Mouse (Mus musculus): ENCODE data around the gene Ppp2r1b. TPM values are rescaled to one million over a fixed set of nuclear protein-coding genes. Genes with fewer than 3 reads are reported as not detected.
A peak's percentile ranks its signal among the peaks of the same experiment; 100 is the strongest.

Gene Ppp2r1b
- polyA plus RNA-seq, 1 experiment from 2014 or later: 105 TPM

- Histone ChIP-seq H3K4me3 (ENCODE audit: low read depth, low read length) (no peak overlapping the region), H3K27ac (ENCODE audit: low read depth, low read length) (no peak overlapping the region), H3K27me3 (ENCODE audit: control insufficient read depth, insufficient read depth, low read length) (no peaks in the 10 kb centered on the region), H3K36me3 (ENCODE audit: control insufficient read depth, insufficient read depth, low read length) (no peaks in the 10 kb centered on the region), H3K9me3 (ENCODE audit: control insufficient read depth, low read length) (no peaks in the 10 kb centered on the region), H3K4me1 (replicated peaks; ENCODE audit: control insufficient read depth, insufficient read depth, low read length) (no peaks in the 10 kb centered on the region), H3K9ac (ENCODE audit: low read depth, low read length) (no peak overlapping the region), H3K4me2 (replicated peaks; ENCODE audit: low read depth, low read length) (no peak overlapping the region)
- 88% methylated on average over 5 of the region's 5 CpGs for WGBS
- ATAC-seq (ENCODE audit: low FRiP score): no peak
- no peak for DNase-seq (ENCODE audit: low spot score)
Observed at GRCm38 (mm10) chr9:50855133-50855766, 10.1 kb downstream of the Ppp2r1b start.

GRCm38 (mm10) chr9:50855780-50856179 lies 10.7 kb downstream of the Ppp2r1b start:
- Histone ChIP-seq H3K27ac (ENCODE audit: low read depth, low read length) (no peak overlapping the region), H3K4me2 (replicated peaks; ENCODE audit: low read depth, low read length) (no peak overlapping the region), H3K36me3 (ENCODE audit: control insufficient read depth, insufficient read depth, low read length) (no peaks in the 10 kb centered on the region), H3K4me1 (replicated peaks; ENCODE audit: control insufficient read depth, insufficient read depth, low read length) (no peaks in the 10 kb centered on the region), H3K4me3 (ENCODE audit: low read depth, low read length) (no peak overlapping the region), H3K27me3 (ENCODE audit: control insufficient read depth, insufficient read depth, low read length) (no peaks in the 10 kb centered on the region), H3K9me3 (ENCODE audit: control insufficient read depth, low read length) (no peaks in the 10 kb centered on the region), H3K9ac (ENCODE audit: low read depth, low read length) (no peak overlapping the region)
- DNase-seq (ENCODE audit: low spot score): no peak
- ATAC-seq (ENCODE audit: low FRiP score): no peak
- WGBS: 74% methylated on average over 5 of the region's 5 CpGs

GRCm38 (mm10) chr9:50856341-50857081 lies 11.4 kb downstream of the Ppp2r1b start:
- DNase-seq (ENCODE audit: low spot score): peak; percentile 95
- Histone ChIP-seq H3K36me3 (ENCODE audit: control insufficient read depth, insufficient read depth, low read length) (no peaks in the 10 kb centered on the region), H3K4me3 (ENCODE audit: low read depth, low read length) (peak overlapping the region; percentile 93), H3K4me1 (replicated peaks; ENCODE audit: control insufficient read depth, insufficient read depth, low read length) (no peaks in the 10 kb centered on the region), H3K9me3 (ENCODE audit: control insufficient read depth, low read length) (no peaks in the 10 kb centered on the region), H3K9ac (ENCODE audit: low read depth, low read length) (peak overlapping the region; percentile 75), H3K4me2 (replicated peaks; ENCODE audit: low read depth, low read length) (peak overlapping the region; percentile 24), H3K27ac (ENCODE audit: low read depth, low read length) (peak overlapping the region; percentile 75), H3K27me3 (ENCODE audit: control insufficient read depth, insufficient read depth, low read length) (no peaks in the 10 kb centered on the region)
- peak; percentile 93 for ATAC-seq (ENCODE audit: low FRiP score)
- 1% methylated on average over 44 of the region's 45 CpGs for WGBS

DNA sequence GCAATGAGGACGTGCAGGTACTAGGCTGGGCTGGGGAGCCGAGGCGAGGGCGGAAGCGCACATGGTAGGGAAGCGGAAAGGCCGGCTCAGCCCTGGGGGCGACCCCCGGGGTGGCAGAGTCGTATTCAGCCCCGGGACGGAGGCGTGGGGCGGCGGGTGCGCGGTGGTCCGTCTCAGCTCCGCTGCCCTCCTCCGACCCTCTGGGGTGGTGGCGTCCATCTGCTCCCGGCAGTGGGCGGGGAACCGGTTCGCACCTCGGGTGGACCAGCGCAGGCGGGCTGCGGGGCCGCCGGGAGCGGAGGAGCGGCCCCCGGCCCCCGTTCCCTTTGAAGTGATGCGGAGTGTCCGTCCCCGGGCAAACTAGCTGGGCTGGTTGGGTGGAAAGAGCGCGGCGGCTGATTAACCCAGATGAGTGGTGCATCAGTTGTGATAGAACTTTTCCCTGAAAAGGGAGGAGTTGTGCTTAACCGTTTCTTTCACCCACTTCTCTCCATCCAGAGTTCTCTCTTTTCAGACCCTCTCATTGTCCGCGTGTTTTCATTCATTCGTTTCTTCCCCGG lies 12.1 kb downstream of the Ppp2r1b start:
- Histone ChIP-seq H3K4me2 (replicated peaks; ENCODE audit: low read depth, low read length) (peak overlapping the region; percentile 24), H3K27ac (ENCODE audit: low read depth, low read length) (peak overlapping the region; percentile 75)

GRCm38 (mm10) chr9:50858681-50859080 lies 13.6 kb downstream of the Ppp2r1b start:
- Histone ChIP-seq H3K27me3 (ENCODE audit: control insufficient read depth, insufficient read depth, low read length) (no peaks in the 10 kb centered on the region), H3K4me2 (replicated peaks; ENCODE audit: low read depth, low read length) (no peak overlapping the region), H3K9me3 (ENCODE audit: control insufficient read depth, low read length) (no peaks in the 10 kb centered on the region), H3K36me3 (ENCODE audit: control insufficient read depth, insufficient read depth, low read length) (0 out of 2 replicates have a peak, but pooled peaks cover 3% of the 10 kb centered on the region), H3K4me3 (ENCODE audit: low read depth, low read length) (no peak overlapping the region), H3K9ac (ENCODE audit: low read depth, low read length) (no peak overlapping the region), H3K27ac (ENCODE audit: low read depth, low read length) (no peak overlapping the region), H3K4me1 (replicated peaks; ENCODE audit: control insufficient read depth, insufficient read depth, low read length) (no peaks in the 10 kb centered on the region)
- ATAC-seq (ENCODE audit: low FRiP score) (no peak), DNase-seq (ENCODE audit: low spot score) (no peak)
- 93% methylated on average over 6 of the region's 6 CpGs for WGBS

More for the DNA sequence above, 12.1 kb downstream of the Ppp2r1b start:
- H3K9me3 ChIP-seq (ENCODE audit: control insufficient read depth, low read length): no peaks in the 10 kb centered on the region
- H3K4me3 ChIP-seq (ENCODE audit: low read depth, low read length): peak overlapping the region; percentile 93
- H3K27me3 ChIP-seq (ENCODE audit: control insufficient read depth, insufficient read depth, low read length): no peaks in the 10 kb centered on the region
- H3K4me1 ChIP-seq (replicated peaks; ENCODE audit: control insufficient read depth, insufficient read depth, low read length): no peaks in the 10 kb centered on the region
- under 1% methylated on average over 45 of the region's 46 CpGs for WGBS
- H3K9ac ChIP-seq (ENCODE audit: low read depth, low read length): peak overlapping the region; percentile 75
- ATAC-seq (ENCODE audit: low FRiP score) (peak; percentile 84), DNase-seq (ENCODE audit: low spot score) (no peak)
- 0 out of 2 replicates have a peak, but pooled peaks cover 3% of the 10 kb centered on the region for H3K36me3 ChIP-seq (ENCODE audit: control insufficient read depth, insufficient read depth, low read length)

GRCm38 (mm10) chr9:50861119-50861839 lies 16.2 kb downstream of the Ppp2r1b start:
- Histone ChIP-seq H3K9ac (ENCODE audit: low read depth, low read length) (no peak overlapping the region), H3K4me1 (replicated peaks; ENCODE audit: control insufficient read depth, insufficient read depth, low read length) (no peaks in the 10 kb centered on the region), H3K4me3 (ENCODE audit: low read depth, low read length) (no peak overlapping the region), H3K9me3 (ENCODE audit: control insufficient read depth, low read length) (no peaks in the 10 kb centered on the region), H3K27me3 (ENCODE audit: control insufficient read depth, insufficient read depth, low read length) (no peaks in the 10 kb centered on the region), H3K36me3 (ENCODE audit: control insufficient read depth, insufficient read depth, low read length) (0 out of 2 replicates have a peak, but pooled peaks cover 3% of the 10 kb centered on the region), H3K4me2 (replicated peaks; ENCODE audit: low read depth, low read length) (no peak overlapping the region), H3K27ac (ENCODE audit: low read depth, low read length) (no peak overlapping the region)
- WGBS: 95% methylated on average over 18 of the region's 18 CpGs
- ATAC-seq (ENCODE audit: low FRiP score) (no peak), DNase-seq (ENCODE audit: low spot score) (no peak)

DNA sequence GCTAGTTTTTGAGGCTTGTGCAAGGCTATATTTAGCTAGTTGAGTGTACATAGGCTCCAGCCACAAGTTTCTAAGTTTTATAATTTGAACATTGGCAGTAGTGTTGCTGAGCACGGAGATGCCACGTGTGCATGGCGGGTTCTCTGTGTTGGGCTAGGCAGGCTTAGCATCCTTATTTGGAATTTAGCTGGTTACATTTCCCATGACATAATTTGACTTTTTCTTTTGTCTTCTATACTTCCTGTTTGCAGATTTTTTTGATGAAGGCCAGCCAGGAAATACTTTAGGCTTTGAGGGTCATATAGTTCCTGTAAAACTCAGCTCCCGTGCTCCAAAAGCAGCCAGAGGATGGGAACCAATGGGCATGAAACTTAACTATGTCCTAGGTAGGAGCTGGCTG lies 18.7 kb downstream of the Ppp2r1b start:
- DNase-seq (ENCODE audit: low spot score): no peak
- Histone ChIP-seq H3K4me1 (replicated peaks; ENCODE audit: control insufficient read depth, insufficient read depth, low read length) (no peaks in the 10 kb centered on the region), H3K36me3 (ENCODE audit: control insufficient read depth, insufficient read depth, low read length) (0 out of 2 replicates have a peak, but pooled peaks cover 6% of the 10 kb centered on the region), H3K27ac (ENCODE audit: low read depth, low read length) (no peak overlapping the region), H3K27me3 (ENCODE audit: control insufficient read depth, insufficient read depth, low read length) (no peaks in the 10 kb centered on the region), H3K9me3 (ENCODE audit: control insufficient read depth, low read length) (no peaks in the 10 kb centered on the region), H3K9ac (ENCODE audit: low read depth, low read length) (no peak overlapping the region), H3K4me3 (ENCODE audit: low read depth, low read length) (no peak overlapping the region), H3K4me2 (replicated peaks; ENCODE audit: low read depth, low read length) (no peak overlapping the region)
- 95% methylated on average over 4 of the region's 4 CpGs for WGBS
- no peak for ATAC-seq (ENCODE audit: low FRiP score)

GRCm38 (mm10) chr9:50864877-50865276 lies 19.8 kb downstream of the Ppp2r1b start:
- no peak overlapping the region for H3K9ac ChIP-seq (ENCODE audit: low read depth, low read length)
- H3K9me3 ChIP-seq (ENCODE audit: control insufficient read depth, low read length): no peaks in the 10 kb centered on the region
- no peak overlapping the region for H3K4me3 ChIP-seq (ENCODE audit: low read depth, low read length)
- no peak overlapping the region for H3K27ac ChIP-seq (ENCODE audit: low read depth, low read length)
- ATAC-seq (ENCODE audit: low FRiP score): no peak
- H3K36me3 ChIP-seq (ENCODE audit: control insufficient read depth, insufficient read depth, low read length): 0 out of 2 replicates have a peak, but pooled peaks cover 8% of the 10 kb centered on the region
- no peak overlapping the region for H3K4me2 ChIP-seq (replicated peaks; ENCODE audit: low read depth, low read length)
- no peaks in the 10 kb centered on the region for H3K4me1 ChIP-seq (replicated peaks; ENCODE audit: control insufficient read depth, insufficient read depth, low read length)
- WGBS: 90% methylated on average over 5 of the region's 5 CpGs
- no peaks in the 10 kb centered on the region for H3K27me3 ChIP-seq (ENCODE audit: control insufficient read depth, insufficient read depth, low read length)
- no peak for DNase-seq (ENCODE audit: low spot score)
